Mouse (Mus musculus): Measurements from ENCODE around the gene Haus2.

Haus2 gene

DNA sequence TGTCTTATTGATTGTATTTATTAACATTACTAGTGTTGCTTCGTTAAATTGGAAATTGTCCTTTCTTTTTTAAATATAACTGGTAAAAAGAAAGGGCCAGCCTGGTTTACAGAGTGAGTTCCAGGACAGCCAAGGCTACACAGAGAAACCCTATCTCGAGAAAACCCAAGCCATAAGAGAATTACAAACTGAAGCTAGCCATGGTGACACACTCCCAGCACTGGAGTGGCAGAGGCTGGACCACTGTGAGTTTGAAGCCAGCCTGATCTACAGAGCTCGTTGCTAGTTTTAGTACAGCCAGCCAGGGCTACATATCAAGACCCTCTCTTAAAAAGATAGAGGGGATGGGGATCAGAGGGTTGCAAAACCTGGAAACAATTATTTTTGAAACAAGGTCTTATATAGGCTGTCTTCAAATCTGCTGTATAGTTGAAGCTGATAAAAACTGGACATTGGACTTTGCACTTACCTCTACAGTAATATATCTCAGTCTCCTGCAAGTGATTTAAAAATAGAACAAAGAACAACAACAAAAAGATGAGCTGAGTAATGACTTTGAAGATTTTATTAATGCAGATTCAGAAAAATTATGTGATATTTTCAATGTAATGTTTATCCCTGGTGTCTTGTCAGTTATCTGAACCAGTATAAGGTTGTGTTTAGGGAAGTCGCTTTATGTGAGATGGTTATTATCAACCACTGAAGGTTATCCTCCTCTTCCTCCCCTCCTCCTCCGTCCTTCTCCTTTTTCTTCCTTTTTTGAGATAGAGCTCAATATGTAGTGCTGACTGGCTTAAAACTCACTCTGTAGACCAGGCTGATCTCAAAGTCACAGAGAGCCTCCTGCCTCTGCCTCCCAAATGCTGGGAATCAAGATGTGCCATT lies 7.3 kb downstream of the Haus2 start:
- no peak for DNase-seq (ENCODE audit: low spot score in 2 of 2)

DNA sequence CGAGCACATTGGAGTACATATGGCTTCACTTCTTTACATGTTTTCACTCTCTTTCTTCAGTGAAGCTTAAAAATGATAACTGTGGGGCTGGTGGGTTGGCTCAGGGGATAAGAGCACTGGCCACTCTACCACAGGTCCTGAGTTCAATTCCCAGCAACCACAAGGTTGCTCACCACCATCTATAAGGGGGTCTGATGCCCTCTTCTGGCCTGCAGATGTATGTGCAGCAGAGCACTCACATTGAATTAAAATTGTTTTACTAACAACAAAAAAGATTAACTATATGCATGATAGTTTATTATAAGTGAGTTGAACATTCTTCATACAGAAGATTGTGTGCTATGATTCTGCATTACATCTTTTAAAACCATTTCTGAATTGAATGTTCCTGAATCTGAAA lies 10.4 kb downstream of the Haus2 start:
- DNase-seq (ENCODE audit: low spot score in 2 of 2), result no peak

DNA sequence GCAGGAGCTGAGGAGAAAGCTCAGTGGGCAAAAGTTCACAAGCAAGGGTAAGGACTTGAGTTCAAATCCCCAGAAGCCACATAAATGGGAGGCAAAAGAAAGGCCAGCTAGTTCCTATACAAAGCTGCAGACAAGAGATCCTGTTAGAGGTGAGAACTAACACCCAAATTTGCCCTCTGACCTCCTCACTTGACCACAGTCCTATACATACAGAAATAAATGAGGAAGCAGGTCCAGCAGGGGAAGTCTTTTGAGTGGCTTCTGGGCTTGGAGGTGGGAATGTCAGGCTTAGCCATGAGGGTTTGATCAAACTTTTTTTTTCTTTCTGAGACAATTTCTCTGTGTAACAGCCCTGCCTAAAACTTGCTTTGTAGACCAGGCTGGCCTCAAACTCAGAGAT lies 13.7 kb downstream of the Haus2 start:
- no peak for DNase-seq (ENCODE audit: low spot score in 2 of 2)

DNA sequence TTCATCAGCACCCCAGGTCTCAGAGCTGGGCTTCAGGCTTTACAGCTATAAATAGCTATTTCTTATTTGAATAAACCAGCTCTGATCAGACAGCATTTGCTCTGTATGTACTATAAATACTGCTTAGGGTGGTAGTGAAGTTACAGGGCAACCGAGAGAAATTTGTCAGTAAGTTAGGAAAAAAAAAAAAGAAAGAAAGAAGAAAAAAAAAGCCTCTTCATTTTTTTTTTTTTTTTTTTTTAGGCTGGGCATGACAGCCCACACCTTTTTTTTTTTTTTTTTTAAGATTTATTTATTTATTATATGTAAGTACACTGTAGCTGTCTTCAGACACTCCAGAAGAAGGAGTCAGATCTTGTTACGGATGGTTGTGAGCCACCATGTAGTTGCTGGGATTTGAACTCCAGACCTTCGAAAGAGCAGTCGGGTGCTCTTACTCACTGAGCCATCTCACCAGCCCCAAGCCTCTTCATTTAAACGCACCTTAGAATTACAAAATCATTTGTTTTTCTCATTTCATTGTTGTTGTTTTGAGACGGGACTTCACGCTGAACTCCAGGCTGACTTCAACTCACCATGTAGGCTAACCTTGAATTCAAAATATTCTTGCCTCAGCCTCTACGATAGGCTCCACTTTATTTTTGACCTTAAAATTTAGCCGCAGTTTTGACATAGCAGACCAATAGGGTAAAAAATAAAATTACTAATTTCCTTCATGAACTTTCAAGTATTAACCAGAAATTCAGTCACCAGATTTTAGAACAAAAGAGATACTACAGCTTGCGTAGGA lies 19.1 kb downstream of the Haus2 start:
- no peak for DNase-seq (ENCODE audit: low spot score in 2 of 2)

DNA sequence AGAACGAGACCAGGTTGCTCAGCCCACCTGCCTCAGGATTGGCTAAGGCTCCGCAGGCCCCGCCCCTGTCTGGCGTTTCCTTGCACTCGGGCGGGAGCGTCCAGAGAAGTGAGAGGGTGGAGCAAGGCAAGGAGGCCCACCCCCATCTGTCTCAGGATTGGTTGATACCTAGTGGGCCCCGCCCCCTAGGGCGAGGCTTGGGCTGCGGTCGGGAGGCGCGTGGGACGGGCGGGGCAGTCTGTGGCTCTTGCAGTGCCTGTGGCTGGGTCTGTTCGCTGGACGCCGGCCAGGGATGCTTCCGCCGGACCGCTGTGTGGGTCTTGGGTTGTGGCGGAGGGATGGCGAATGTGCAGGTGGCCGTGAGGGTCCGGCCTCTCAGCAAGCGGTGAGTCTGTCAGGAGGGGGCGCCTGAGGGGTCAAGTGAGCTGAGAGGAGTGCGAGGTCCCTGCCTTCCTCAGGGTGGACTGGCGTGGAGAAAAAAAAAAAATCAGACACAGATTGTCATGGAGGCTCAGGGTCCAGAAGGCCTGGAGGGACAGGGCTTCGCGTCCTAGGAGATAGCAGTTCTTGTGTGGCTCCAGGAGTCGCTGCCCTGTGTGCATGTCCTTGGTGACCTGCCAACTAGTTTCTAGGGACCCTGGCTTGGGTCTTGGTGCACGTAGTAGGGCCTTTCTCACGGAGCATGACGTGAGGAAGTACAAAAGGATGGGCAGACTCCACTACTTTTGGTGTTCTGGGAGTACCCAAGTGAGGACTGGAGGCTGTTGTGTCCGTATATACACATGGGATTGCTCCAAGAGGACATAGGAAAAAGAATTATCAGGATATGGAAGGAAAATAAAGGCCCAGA lies 19.9 kb downstream of the Haus2 start, which contains the start of gene Stard9:
Stard9 (plus strand) TSS at position 236 of the 850 bp plus-strand sequence.
- peak; percentile 96 to 98 for DNase-seq (ENCODE audit: low spot score in 2 of 2)

DNA sequence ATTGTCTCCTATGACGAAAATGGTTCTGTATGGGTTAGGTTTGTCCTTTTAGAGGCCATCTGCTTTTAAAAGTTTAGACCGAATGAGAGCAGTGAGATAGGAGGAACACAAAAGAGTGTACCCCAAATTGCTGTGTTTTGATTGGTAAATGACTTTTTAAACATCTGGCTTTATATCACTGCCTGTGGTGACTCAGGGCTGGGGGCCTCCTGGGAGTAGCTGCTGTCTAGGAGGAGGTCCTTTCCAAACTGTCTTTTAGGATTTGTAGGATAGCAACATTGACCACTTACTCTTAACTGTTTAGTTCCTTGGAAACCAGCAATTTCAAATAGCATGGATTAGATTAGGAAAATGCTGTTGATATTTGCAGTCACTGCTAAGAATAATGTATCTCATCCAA lies 21.1 kb downstream of the Haus2 start:
- no peak for DNase-seq (ENCODE audit: low spot score in 2 of 2)

DNA sequence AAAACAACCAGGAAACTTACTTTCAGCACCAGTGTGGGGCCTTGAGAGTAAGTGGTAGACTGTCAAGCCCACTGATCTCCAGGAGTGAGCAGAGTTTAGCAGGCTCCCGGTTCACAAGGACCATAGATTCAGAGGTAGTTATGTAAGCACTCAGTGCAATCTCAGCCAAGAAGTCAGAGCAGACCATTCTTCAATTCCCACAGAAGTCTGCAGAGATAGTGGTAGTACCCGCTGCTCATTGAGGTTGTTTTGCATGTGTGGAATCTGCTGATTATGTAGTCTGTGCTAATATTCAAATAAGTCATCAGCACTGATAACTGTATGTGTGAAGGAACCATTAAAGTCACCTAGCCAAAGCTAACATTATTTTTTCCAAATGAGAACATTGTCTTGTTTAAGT lies 21.5 kb downstream of the Haus2 start:
- DNase-seq (ENCODE audit: low spot score in 2 of 2), result no peak

DNA sequence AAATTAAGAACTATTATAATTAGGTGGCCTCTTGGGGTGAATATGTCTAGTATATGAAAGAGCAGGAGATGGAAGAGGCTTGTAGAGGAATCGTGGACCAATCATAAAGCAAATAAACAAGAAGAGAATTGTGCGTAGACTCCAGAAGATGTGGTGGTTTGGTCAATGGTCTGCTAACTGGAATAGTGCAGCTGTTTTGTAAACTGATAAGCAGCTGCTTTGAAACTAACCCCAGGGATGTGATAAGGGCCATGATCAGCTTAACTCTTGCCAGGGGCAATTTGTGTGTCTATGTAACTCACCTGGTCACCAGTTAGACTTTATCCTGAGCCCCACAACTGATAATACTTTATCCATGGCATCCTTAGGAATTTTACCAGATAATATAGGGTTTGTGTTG lies 22.3 kb downstream of the Haus2 start:
- DNase-seq (ENCODE audit: low spot score in 2 of 2), result no peak

DNA sequence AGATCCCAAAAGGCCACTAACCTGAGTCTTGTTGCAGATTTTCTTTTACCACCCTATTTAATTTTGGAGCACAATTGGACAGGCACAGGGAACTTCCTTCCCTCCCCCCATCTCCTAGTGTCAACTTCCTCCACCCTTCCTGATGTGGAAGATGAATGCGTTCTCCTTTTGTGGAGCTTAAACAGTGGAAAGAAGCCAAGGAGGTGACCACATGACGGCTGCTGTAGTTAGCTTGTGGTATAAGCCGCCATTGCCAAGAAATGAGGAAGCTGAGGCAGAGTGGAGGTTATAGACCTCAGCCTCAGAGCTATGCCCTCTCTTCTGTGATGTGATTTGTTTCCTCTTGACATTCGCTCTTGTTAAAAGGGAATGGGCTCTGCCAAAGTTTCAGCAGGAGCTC lies 22.8 kb downstream of the Haus2 start:
- peak in 1 of 2 experiments; percentile 7 for DNase-seq (ENCODE audit: low spot score in 2 of 2)

DNA sequence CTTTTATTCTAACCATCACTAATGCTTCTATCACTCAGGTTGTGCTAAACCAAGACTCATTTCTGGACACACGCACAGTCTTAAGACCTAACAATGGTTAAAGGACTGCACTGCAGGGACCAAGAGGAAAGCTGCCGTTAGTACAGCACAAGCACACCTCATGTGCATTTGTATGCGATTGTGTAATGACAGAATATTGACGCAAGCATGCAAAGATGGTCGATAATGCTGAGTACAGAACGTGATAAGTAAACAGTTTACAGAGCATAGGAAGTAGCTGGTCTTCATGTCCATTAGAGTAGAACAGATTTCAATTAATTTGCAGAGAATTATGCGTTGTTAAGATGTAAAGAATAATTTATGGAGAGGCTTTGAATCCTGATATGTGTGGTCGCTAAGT lies 31.7 kb downstream of the Haus2 start:
- DNase-seq (ENCODE audit: low spot score in 2 of 2), result no peak

DNA sequence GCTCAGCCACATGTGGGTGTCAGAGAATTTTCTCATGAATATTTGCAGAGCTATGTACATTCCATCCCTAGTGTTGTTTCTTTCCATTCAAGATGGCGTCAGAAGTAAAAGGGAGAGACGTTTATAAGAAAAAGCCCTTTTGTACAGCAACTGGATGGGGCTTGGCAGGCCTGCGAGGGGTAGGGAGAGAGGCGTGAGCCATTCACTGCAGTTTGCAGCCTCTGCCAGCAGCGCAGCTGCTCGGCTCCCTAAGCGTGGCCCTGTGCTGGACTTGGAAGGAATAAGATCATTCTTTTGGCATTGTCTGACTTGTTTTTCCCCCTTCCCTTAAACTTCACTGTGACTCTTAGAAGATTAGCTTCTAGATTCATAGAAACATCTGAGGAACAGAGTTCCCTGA lies 34.7 kb downstream of the Haus2 start:
- peak in 1 of 2 experiments; percentile 55 for DNase-seq (ENCODE audit: low spot score in 2 of 2)

DNA sequence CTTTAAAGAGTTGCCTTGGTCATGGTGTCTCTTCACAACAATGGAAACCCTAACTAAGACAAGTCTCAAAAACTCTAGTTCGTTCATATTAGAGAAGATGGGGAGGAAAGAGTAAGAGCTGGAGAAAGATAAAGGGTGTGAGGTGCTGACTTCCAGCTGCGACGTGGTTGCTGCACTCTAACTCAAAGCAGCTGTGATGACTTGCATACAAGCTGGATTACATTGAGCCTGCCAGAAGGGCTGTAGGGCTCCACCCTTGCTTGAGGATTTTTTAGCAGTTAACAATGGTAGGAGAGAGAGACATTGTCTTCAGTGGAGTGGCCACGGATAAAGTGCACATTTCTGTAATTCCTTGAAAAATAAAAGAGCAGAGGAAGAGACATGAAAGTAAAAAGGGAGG lies 37.6 kb downstream of the Haus2 start:
- peak in 1 of 2 experiments; percentile 24 for DNase-seq (ENCODE audit: low spot score in 2 of 2)

DNA sequence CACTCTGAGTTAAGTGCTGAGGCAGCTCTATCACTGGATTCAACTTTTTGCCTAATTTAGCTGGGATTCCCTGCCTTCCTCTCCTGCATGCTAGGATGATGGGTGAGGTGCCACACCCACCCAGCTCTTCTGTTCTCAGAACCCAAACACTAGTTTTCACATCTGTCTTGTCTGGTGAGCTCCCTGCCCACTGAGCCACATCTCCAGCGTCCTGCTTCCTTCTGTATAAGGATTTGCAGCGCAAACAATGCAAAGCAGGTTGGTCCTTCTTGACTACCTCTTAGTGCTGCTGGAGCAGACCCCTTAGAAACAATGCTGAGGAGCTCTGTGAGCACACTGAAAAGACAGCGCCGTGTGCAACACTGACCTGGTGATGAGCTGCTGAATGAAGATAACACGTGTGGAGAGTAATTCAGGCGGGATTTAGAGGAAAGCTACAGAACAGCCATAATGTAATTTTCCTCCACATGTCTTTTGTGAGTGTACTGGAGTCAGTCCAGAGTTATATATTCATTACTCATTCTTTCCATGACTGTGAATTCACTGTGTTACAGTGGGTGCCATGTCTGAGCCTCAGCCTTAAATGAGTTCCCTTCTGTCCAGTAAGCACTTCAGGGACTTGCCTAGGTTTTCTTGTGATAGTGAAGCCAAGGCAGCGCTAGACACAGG lies 43.2 kb downstream of the Haus2 start:
- no peak for DNase-seq (ENCODE audit: low spot score in 2 of 2)

DNA sequence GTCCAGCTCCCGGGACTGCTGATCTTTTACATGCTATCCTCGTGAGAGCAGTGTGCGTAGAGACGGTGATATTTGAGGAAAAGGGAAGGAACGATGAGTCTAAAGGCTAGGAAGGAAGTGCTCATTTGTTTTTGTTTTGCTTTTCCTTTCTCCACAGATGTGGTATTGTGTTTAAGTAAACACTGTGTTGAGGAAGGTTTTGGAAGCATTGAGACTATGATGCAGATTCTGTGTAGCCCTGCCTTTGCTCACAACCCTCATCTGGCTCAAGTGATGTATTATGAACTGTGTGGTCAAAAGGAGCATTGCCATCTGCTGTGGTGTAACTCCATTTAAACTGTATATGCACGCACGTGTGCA lies 43.7 kb downstream of the Haus2 start:
- no peak for DNase-seq (ENCODE audit: low spot score in 2 of 2)

DNA sequence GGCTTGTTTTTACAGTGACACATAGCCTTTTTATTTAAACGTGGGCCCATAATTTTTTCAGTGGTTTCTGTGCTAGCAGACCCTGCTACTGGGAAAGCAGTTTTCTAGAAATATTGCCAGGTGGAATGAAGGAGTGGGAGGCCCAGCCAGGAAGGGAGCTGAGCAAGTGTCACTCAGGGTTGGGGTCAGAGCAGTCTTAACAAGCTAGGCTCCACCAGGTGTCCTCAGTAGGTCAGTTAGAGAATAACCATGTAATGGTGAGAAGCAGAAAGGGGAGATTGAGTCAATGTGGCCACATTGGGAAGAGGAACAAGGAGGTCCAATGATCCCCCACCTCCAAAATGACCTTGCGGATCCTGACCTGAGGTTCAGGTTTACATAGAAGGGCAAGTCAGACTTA lies 45.5 kb downstream of the Haus2 start:
- no peak for DNase-seq (ENCODE audit: low spot score in 2 of 2)

DNA sequence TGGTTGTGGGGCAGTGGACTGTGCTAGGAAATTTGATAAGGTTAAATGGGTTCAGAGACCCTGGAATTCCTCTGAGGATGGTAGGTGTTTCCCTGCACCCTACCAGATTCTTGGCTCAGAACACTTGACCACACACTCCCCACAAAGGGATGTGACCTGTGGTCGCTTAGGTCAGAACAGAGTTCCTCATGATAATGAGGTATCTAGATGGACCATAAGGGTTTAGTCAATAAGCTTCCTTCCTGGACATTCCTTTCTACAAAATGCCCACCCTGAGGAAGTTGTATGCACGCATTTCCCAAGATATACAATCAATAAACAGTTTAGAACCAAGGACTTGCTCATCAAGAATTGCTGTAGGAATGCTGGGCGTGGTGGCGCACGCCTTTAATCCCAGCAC lies 46.7 kb downstream of the Haus2 start:
- DNase-seq (ENCODE audit: low spot score in 2 of 2), result no peak

DNA sequence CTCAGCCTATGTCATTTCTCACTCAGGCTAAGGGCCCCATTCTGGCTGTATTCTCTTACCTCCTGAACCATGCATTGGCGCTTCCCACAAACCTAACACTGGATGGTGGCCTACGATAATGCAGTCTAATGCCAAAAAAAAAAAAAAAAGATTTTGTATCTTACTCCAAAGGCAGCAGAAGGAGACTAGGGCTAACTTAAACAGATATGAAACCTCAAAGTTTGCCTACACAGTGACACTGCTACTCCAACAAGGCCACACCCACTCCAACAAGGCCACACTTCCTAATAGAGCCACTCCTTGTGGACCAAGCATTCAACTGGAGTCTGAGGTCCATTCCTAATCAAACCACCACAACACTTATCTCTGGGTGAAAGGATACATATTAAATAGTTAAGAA lies 47.5 kb downstream of the Haus2 start:
- no peak for DNase-seq (ENCODE audit: low spot score in 2 of 2)

DNA sequence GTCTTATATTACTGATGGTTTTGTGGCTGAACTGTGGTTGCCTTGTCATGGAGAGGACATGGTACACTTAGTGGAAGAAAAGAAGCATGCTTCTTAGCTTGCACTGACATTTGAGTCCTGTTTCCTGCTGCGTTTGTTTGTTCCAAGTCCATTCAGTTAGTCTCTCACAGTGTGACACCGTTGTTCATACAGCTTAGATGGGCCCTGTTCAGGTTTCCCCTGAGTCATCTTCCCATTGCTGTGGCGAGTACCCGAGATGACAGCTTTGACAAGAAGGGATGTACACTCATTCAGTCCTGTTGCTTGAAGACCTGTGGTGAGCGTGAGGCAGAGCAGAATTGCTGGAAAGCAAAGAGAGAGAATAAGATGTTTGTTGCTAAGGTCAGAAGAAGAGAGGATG lies 49.3 kb downstream of the Haus2 start:
- no peak for DNase-seq (ENCODE audit: low spot score in 2 of 2)

DNA sequence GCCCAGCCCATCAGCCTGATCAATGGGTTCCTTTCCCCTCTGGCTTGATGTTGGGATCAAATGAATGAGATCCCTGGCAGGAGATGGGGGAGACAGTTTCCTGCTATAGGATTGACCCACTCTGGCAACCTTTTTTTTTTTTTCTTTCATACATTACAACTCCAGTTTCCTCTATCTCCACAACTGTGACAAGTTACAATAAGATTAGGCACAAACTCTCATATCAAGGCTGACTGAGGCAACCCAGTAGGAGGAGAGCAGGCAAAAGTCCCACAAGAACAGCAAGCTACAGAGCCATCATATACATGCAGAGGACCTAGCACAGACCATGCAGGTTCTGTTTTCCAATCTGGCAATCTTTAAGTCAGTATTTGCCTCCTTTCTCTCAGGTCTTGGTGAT lies 50.1 kb downstream of the Haus2 start:
- no peak for DNase-seq (ENCODE audit: low spot score in 2 of 2)

DNA sequence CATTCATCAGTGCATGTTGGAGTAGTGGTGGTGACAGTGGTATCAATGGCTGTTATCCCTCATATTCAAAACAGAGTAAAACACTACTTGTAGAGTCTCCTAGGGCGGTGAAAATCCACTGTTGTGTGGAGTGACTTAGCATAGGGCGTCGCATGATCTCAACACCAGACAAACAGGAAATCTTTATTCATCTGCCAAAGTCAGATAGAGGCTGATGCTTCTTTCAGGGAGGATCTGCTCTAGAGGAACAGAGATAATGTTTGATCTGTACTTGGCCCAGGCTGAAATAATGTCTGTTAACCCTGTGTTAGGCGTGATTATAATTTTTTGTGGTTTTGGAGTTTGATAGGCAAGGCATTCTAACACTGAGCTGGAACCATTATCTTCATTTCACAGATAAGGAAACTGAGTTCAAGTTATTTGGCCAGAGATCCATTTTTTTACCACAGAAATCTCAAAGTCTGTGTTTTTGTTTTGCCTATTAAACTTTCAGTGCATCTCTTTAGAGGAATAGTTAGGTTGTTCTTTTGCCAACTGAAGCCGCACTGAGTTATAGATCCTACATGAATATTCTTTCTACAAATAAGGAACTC lies 51.4 kb downstream of the Haus2 start:
- DNase-seq (ENCODE audit: low spot score in 2 of 2), result no peak

DNA sequence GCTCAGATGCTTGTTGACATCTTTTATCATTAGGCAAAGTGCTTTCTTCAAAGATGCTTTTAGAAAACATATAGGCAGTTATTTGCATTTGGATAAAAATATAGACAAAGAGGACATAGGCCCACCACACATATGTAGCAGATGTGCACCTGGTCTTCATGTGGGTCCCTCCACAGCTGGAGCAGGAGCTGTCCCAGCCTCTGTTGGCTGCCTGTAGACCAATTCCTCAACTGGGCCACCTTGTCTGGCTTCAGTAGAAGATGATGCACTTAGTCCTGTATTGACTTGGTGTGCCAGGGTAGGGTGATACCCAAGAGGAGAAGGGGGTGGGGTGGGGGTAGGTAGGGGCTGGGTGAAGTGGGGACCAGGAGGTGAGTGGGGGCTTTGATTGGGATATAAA lies 53.6 kb downstream of the Haus2 start:
- DNase-seq (ENCODE audit: low spot score in 2 of 2), result no peak
